Mouse (Mus musculus) intestine, embryonic 16.5 days (tissue): ENCODE measurements around the gene Wdtc1. TPM values are rescaled to one million over a fixed set of nuclear protein-coding genes. Genes with fewer than 3 reads are reported as not detected.

Source experiments
- ATAC-seq: fragments of 200-750 bp; cut with Nextera tagmentation; 2 replicates; pipeline ENCODE4 v1.8.0; 2017; ENCODE audit warnings: moderate TSS enrichment, moderate library complexity
- H3K27ac ChIP-seq: fragments of 300-500 bp; sonication (generic); 2 replicates; pipeline ENCODE4 v1.5.1; 2014; ENCODE audit warnings: mild to moderate bottlenecking, low read length
- H3K27me3 ChIP-seq: fragments of 300-500 bp; sonication (generic); replicated peaks from 2 replicates; pipeline ENCODE4 v1.6.1; 2014; ENCODE audit warnings: low read length, control low read depth, mixed read lengths; ENCODE audit not compliant: control insufficient read depth, insufficient read depth
- H3K36me3 ChIP-seq: fragments of 300-500 bp; sonication (generic); 2 replicates; pipeline ENCODE4 v1.6.1; 2014; ENCODE audit warnings: low read length, control low read depth; ENCODE audit not compliant: control insufficient read depth, insufficient read depth
- H3K4me1 ChIP-seq: fragments of 300-500 bp; sonication (generic); 2 replicates; pipeline ENCODE4 v1.6.1; 2014; ENCODE audit warnings: low read length, control low read depth, mixed read lengths; ENCODE audit not compliant: control insufficient read depth, insufficient read depth
- H3K4me2 ChIP-seq: fragments of 300-500 bp; sonication (generic); 2 replicates; pipeline ENCODE4 v1.6.1; 2014; ENCODE audit warnings: low read depth, low read length, control low read depth
- H3K4me3 ChIP-seq: fragments of 300-500 bp; sonication (generic); 2 replicates; pipeline ENCODE4 v1.5.1; 2014; ENCODE audit warnings: mild to moderate bottlenecking, low read length
- H3K9ac ChIP-seq: fragments of 300-500 bp; sonication (generic); 2 replicates; pipeline ENCODE4 v1.6.1; 2014; ENCODE audit warnings: low read depth, low read length
- H3K9me3 ChIP-seq: fragments of 300-500 bp; sonication (generic); 2 replicates; pipeline ENCODE4 v1.6.1; 2016; ENCODE audit warnings: low read length, control low read depth; ENCODE audit not compliant: control insufficient read depth
- WGBS: fragments of 180-500 bp; shearing (Covaris S2); extraction: QIAGEN DNeasy Blood & Tissue Kit; methylation state at CpG from one replicate; pipeline ENCODE4 v1.1.7; 2014; 5-methylcytosine and 5-hydroxymethylcytosine counted together
- microRNA-seq: library from miRNA; unstranded; fragments of <30 nt; microRNA quantifications from one replicate; pipeline ENCODE4, GENCODE M21; 2016
- polyA plus RNA-seq: library from polyadenylated mRNA; unstranded; fragments of >200 nt; fragmentation: Nextera tagmentation; extraction: Ambion mirVana; gene quantifications from 2 replicates; pipeline ENCODE4 v1.2.1, GENCODE M21; 2015

The Wdtc1 gene
- polyA plus RNA-seq, 1 experiment from 2014 or later = 11.4 TPM

DNA sequence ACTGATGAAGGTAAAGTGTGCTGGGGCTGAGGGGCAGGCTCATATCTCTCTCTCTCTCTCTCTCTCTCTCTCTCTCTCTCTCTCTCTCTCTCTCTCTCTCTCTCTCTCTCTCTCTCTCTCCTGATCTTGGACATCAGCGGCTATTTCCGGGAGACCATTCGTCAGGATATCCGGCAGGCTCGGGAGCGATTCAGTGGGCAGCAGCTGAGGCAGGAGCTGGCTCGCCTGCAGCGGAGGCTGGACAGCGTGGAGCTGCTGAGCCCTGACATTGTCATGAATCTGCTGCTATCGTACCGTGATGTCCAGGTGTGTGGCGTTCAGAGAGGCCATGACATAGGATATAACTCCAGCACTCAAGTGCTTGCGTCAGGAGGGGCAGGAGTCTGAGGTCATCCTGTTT, 109.7 kb downstream of the Wdtc1 start:
- Histone ChIP-seq H3K9ac (0 out of 2 replicates have a peak overlapping the region, but pooled peaks have one; percentile 5), H3K4me2 (no peak overlapping the region), H3K4me3 (no peak overlapping the region), H3K36me3 (no peaks in the 10 kb centered on the region), H3K4me1 (peaks cover 14% of the 10 kb centered on the region), H3K9me3 (no peaks in the 10 kb centered on the region), H3K27me3 (peaks cover 3% of the 10 kb centered on the region; the same call in 1 of the 2 replicates), H3K27ac (no peak overlapping the region)
- WGBS = 33% methylated on average over 13 of the region's 13 CpGs
- ATAC-seq = no peak

GRCm38 (mm10) chr4:133242710-133243109, 110.6 kb downstream of the Wdtc1 start:
- ATAC-seq = no peak
- Histone ChIP-seq H3K9me3 (no peaks in the 10 kb centered on the region), H3K4me2 (no peak overlapping the region), H3K9ac (no peak overlapping the region), H3K4me3 (no peak overlapping the region), H3K27ac (no peak overlapping the region), H3K36me3 (no peaks in the 10 kb centered on the region), H3K4me1 (peaks cover 14% of the 10 kb centered on the region), H3K27me3 (peaks cover 3% of the 10 kb centered on the region; the same call in 1 of the 2 replicates)
- WGBS = 68% methylated on average over 9 of the region's 9 CpGs

Small RNA genes within 50 kb of the gene (microRNA-seq; reads per million reads assigned to microRNA genes)
- gene Mir5122 = 1.6 reads per million

Other genes starting within 250 kb of the Wdtc1 start
- 76.9 and 81.9 TPM in 2 replicates for gene Wasf2, start 223.0 kb downstream of the Wdtc1 start, polyA plus RNA-seq
- 1.6 and 2.0 TPM in 2 replicates for gene Cd164l2, start 141.3 kb downstream of the Wdtc1 start, polyA plus RNA-seq
- gene Gpr3, start 140.9 kb downstream of the Wdtc1 start, polyA plus RNA-seq = 0.05 and 0.24 TPM in 2 replicates
- gene Map3k6, start 112.7 kb downstream of the Wdtc1 start, polyA plus RNA-seq = 2.4 and 2.8 TPM in 2 replicates
- gene Sytl1, start 90.4 kb downstream of the Wdtc1 start, polyA plus RNA-seq = 3.0 and 4.0 TPM in 2 replicates
- 69.8 and 75.7 TPM in 2 replicates for gene Tmem222, start 75.7 kb downstream of the Wdtc1 start, polyA plus RNA-seq
- gene Slc9a1, start 16.2 kb upstream of the Wdtc1 start, polyA plus RNA-seq = 9.1 and 9.2 TPM in 2 replicates
- 0.66 and 0.73 TPM in 2 replicates for gene Tent5b, start 126.7 kb upstream of the Wdtc1 start, polyA plus RNA-seq
- 0.70 and 0.81 TPM in 2 replicates for gene Trnp1, start 145.1 kb upstream of the Wdtc1 start, polyA plus RNA-seq
- 55.3 and 59.9 TPM in 2 replicates for gene Kdf1, start 165.5 kb upstream of the Wdtc1 start, polyA plus RNA-seq
- gene Nudc, start 192.5 kb upstream of the Wdtc1 start, polyA plus RNA-seq = 214 and 228 TPM in 2 replicates
- 9.2 and 10.3 TPM in 2 replicates for gene Nr0b2, start 199.9 kb upstream of the Wdtc1 start, polyA plus RNA-seq
- gene Gpatch3, start 221.3 kb upstream of the Wdtc1 start, polyA plus RNA-seq = 5.5 and 7.5 TPM in 2 replicates
- 17.1 and 17.3 TPM in 2 replicates for gene Gpn2, start 230.9 kb upstream of the Wdtc1 start, polyA plus RNA-seq
- 50.1 and 59.9 TPM in 2 replicates for gene Sfn, start 248.7 kb upstream of the Wdtc1 start, polyA plus RNA-seq